ENCODE assay signal across 13 mouse cellular contexts in genomic region chr8:123652641-123653040, GRCm38 (mm10). TPM values are rescaled to one million over a fixed set of nuclear protein-coding genes. Genes with fewer than 3 reads are reported as not detected.
DNase-seq lines count a peak whose midpoint lies in the region; ATAC-seq and TF ChIP-seq lines count a peak whose summit lies in the region.
"Had no signal": no experiment of that assay in that cellular context is flagged by ENCODE, and none has a peak within 500 bp of the region (broad histone marks: within the 10 kb centered on the region; RNA-seq: fewer than 3 reads in every experiment).

No protein-coding gene starts in this region.

- peaks cover 3% of the 10 kb centered on the region; the same call in 1 of the 2 replicates for H3K4me1 ChIP-seq in heart, adult 2 months (ENCODE audit: control insufficient read depth, insufficient read depth, low read length)
- H3K4me1 ChIP-seq in midbrain, embryonic 10.5 days = peaks cover 30% of the 10 kb centered on the region
- peaks cover 16% of the 10 kb centered on the region for H3K4me1 ChIP-seq in midbrain, embryonic 11.5 days (ENCODE audit: control insufficient read depth, insufficient read depth, low read length)
- peaks cover 11% of the 10 kb centered on the region for H3K4me1 ChIP-seq in forebrain, postnatal 0 days (ENCODE audit: insufficient read depth)
- H3K4me1 ChIP-seq in stomach, postnatal 0 days (replicated peaks; ENCODE audit: control insufficient read depth, insufficient read depth) = no peaks in the 10 kb centered on the region; the same call in none of the 2 replicates

- H3K36me3 ChIP-seq in heart, adult 2 months (ENCODE audit: control insufficient read depth, insufficient read depth, low read length) = no peaks in the 10 kb centered on the region
- peaks cover 18% of the 10 kb centered on the region for H3K36me3 ChIP-seq in midbrain, embryonic 10.5 days
- 0 out of 2 replicates have a peak, but pooled peaks cover 2% of the 10 kb centered on the region for H3K36me3 ChIP-seq in midbrain, embryonic 11.5 days (ENCODE audit: control insufficient read depth, insufficient read depth, low read length)
- peaks cover 10% of the 10 kb centered on the region; the same call in 1 of the 2 replicates for H3K36me3 ChIP-seq in forebrain, postnatal 0 days (ENCODE audit: insufficient read depth)
- no peaks in the 10 kb centered on the region for H3K36me3 ChIP-seq in stomach, postnatal 0 days (ENCODE audit: control insufficient read depth, insufficient read depth, low read length)
- H3K36me3 ChIP-seq: G1E had no signal

- no peaks in the 10 kb centered on the region for H3K9me3 ChIP-seq in midbrain, embryonic 10.5 days (replicated peaks)
- H3K9me3 ChIP-seq in midbrain, embryonic 11.5 days (ENCODE audit: control insufficient read depth, low read length) = no peaks in the 10 kb centered on the region
- no peaks in the 10 kb centered on the region for H3K9me3 ChIP-seq in forebrain, postnatal 0 days (ENCODE audit: low read length)
- H3K9me3 ChIP-seq in stomach, postnatal 0 days (ENCODE audit: control insufficient read depth, low read length) = no peaks in the 10 kb centered on the region
- H3K9me3 ChIP-seq: limb, embryonic 12.5 days had no signal

- no peak overlapping the region for H3K27ac ChIP-seq in heart, adult 2 months
- H3K27ac ChIP-seq in midbrain, embryonic 10.5 days (replicated peaks) = 0 out of 2 replicates have a peak overlapping the region, but pooled peaks have one; percentile 96
- no peak overlapping the region for H3K27ac ChIP-seq in midbrain, embryonic 11.5 days (ENCODE audit: low read depth, low read length)
- peak overlapping the region; percentile 93; the same call in 1 of the 2 replicates for H3K27ac ChIP-seq in forebrain, postnatal 0 days (ENCODE audit: low read depth, low read length)
- no peak overlapping the region for H3K27ac ChIP-seq in stomach, postnatal 0 days (replicated peaks)

- H3K79me2 ChIP-seq in heart, adult 2 months (replicated peaks; ENCODE audit: control insufficient read depth, insufficient read depth, low read length) = no peaks in the 10 kb centered on the region

- TF ChIP-seq CTCF in heart, adult 2 months (IDR thresholded peaks at IDR 0.05) = peak; percentile 56
- TF ChIP-seq CTCF in forebrain, postnatal 0 days (IDR thresholded peaks at IDR 0.05; ENCODE audit: low read depth) = peak; percentile 50
- peak; percentile 54 for TF ChIP-seq CTCF in stomach, postnatal 0 days (IDR thresholded peaks at IDR 0.05; ENCODE audit: low read depth)

- no peak overlapping the region for H3K4me3 ChIP-seq in heart, adult 2 months
- no peak overlapping the region for H3K4me3 ChIP-seq in midbrain, embryonic 10.5 days
- H3K4me3 ChIP-seq in midbrain, embryonic 11.5 days (ENCODE audit: low read depth, low read length) = no peak overlapping the region
- no peak overlapping the region for H3K4me3 ChIP-seq in forebrain, postnatal 0 days (ENCODE audit: low read depth, low read length)
- H3K4me3 ChIP-seq in stomach, postnatal 0 days (ENCODE audit: low read depth, low read length) = no peak overlapping the region

- 79% methylated on average over 4 of the region's 4 CpGs for WGBS in heart, adult 2 months
- WGBS in midbrain, embryonic 10.5 days = 68% methylated on average over 4 of the region's 4 CpGs
- WGBS in midbrain, embryonic 11.5 days = 66% methylated on average over 4 of the region's 4 CpGs
- 61% methylated on average over 4 of the region's 4 CpGs for WGBS in forebrain, postnatal 0 days
- WGBS in stomach, postnatal 0 days = 66% methylated on average over 4 of the region's 4 CpGs

- ATAC-seq in midbrain, embryonic 11.5 days (ENCODE audit: low FRiP score) = no peak
- ATAC-seq in forebrain, postnatal 0 days = no peak
- no peak for ATAC-seq in stomach, postnatal 0 days (ENCODE audit: low FRiP score, low TSS enrichment)

- intact Hi-C loops in heart, adult 2 months (cut with DNase I) = loop anchor here (1.0 to 2.0 kb wide), 2 partner anchors 116 to 132 kb away; no protein-coding TSS in a partner anchor
- intact Hi-C loops in heart, postnatal 14 days (cut with DNase I) = loop anchor here (1.0 to 2.0 kb wide), 2 partner anchors 117 to 130 kb away; no protein-coding TSS in a partner anchor
- intact Hi-C loops in gastrocnemius, postnatal 36 days (cut with DNase I) = loop anchor here (2.0 kb wide), 1 partner anchor 130 kb away; no protein-coding TSS in a partner anchor

- H3K4me2 ChIP-seq in midbrain, embryonic 11.5 days = no peak overlapping the region
- no peak overlapping the region for H3K4me2 ChIP-seq in forebrain, postnatal 0 days (ENCODE audit: low read depth)
- H3K4me2 ChIP-seq in stomach, postnatal 0 days (replicated peaks; ENCODE audit: low read depth) = no peak overlapping the region

- no peak for TF ChIP-seq EP300 in heart, adult 2 months (IDR thresholded peaks at IDR 0.05; ENCODE audit: insufficient read depth, low read depth, low read length)
- no peak for TF ChIP-seq EP300 in stomach, postnatal 0 days (optimal IDR thresholded peaks at IDR 0.05)

- H3K27me3 ChIP-seq in heart, adult 2 months (ENCODE audit: control insufficient read depth, insufficient read depth, low read length) = no peaks in the 10 kb centered on the region; the same call in 1 of the 2 replicates
- H3K27me3 ChIP-seq in midbrain, embryonic 10.5 days (ENCODE audit: low read depth, poor library complexity, severe bottlenecking) = peaks cover 15% of the 10 kb centered on the region; the same call in 1 of the 2 replicates
- no peaks in the 10 kb centered on the region for H3K27me3 ChIP-seq in midbrain, embryonic 11.5 days (ENCODE audit: control insufficient read depth, insufficient read depth, low read length)
- H3K27me3 ChIP-seq in forebrain, postnatal 0 days (ENCODE audit: insufficient read depth, low read length) = no peaks in the 10 kb centered on the region
- H3K27me3 ChIP-seq in stomach, postnatal 0 days (ENCODE audit: control insufficient read depth, insufficient read depth, low read length) = no peaks in the 10 kb centered on the region
- H3K27me3 ChIP-seq: limb, embryonic 12.5 days had no signal

- TF ChIP-seq POLR2A in heart, adult 2 months (IDR thresholded peaks at IDR 0.05; ENCODE audit: insufficient read depth, low read depth, low read length) = no peak

- DNase-seq in heart, adult 2 months = no peak
- DNase-seq in heart, postnatal 14 days = no peak
- DNase-seq in midbrain, embryonic 10.5 days (ENCODE audit: low spot score) = no peak
- no peak for DNase-seq in midbrain, embryonic 11.5 days (ENCODE audit: low spot score, missing footprints)
- DNase-seq in forebrain, postnatal 0 days = peak; percentile 42
- no peak for DNase-seq in stomach, postnatal 0 days (ENCODE audit: low spot score)
- no peak for DNase-seq in gastrocnemius, postnatal 36 days
- no peak for DNase-seq in spleen, postnatal 14 days (ENCODE audit: low spot score in 2 of 2)
- DNase-seq: gastrocnemius, postnatal 14 days; right cerebral cortex, postnatal 4 days; thymus, postnatal 4 days had no signal

- H3K9ac ChIP-seq in heart, adult 2 months (ENCODE audit: low read depth, low read length) = no peak overlapping the region
- no peak overlapping the region for H3K9ac ChIP-seq in midbrain, embryonic 11.5 days (ENCODE audit: low read length)
- H3K9ac ChIP-seq in forebrain, postnatal 0 days = no peak overlapping the region
- H3K9ac ChIP-seq in stomach, postnatal 0 days (ENCODE audit: low read length) = no peak overlapping the region

RNA-seq across cellular contexts. Expression of gene Rhou, which starts 1.1 kb away (rescaled TPM):
- total RNA-seq in heart, adult 2 months (2021) = 1 to 10 TPM; 5.5 to 5.8 TPM
- 4.1 and 5.1 TPM in 2 replicates for polyA plus RNA-seq in heart, adult 2 months (2012; rRNA removed)
- 1 to 10 TPM; 7.5 to 9.9 TPM for total RNA-seq in heart, postnatal 14 days (2021)
- 5.4 and 6.0 TPM in 2 replicates for polyA plus RNA-seq in midbrain, embryonic 10.5 days (2016; fragmentation: Nextera tagmentation; extraction: Ambion mirVana)
- polyA plus RNA-seq in midbrain, embryonic 11.5 days (2014; fragmentation: Nextera tagmentation; extraction: Ambion mirVana) = 7.7 and 8.3 TPM in 2 replicates
- total RNA-seq in forebrain, postnatal 0 days (2014; rRNA removed) = 41.1 and 52.5 TPM in 2 replicates
- 7.6 and 10.5 TPM in 2 replicates for polyA plus RNA-seq in forebrain, postnatal 0 days (2015; fragmentation: Nextera tagmentation; extraction: Ambion mirVana)
- polyA plus RNA-seq in stomach, postnatal 0 days (2015; fragmentation: Nextera tagmentation; extraction: Ambion mirVana) = 7.3 and 10.9 TPM in 2 replicates
- 10 to 100 TPM; 12.8 to 14.7 TPM for total RNA-seq in gastrocnemius, postnatal 36 days (2021)
- polyA plus RNA-seq: G1E had no signal

Comparison
In these comparisons a context has a peak if more than half of its experiments do, and no peak if none do; other contexts are left out.
1. H3K27ac ChIP-seq: peak in midbrain, embryonic 10.5 days (single experiment) and forebrain, postnatal 0 days (single experiment); none in heart, adult 2 months (single experiment), midbrain, embryonic 11.5 days (single experiment) and stomach, postnatal 0 days (single experiment).
2. Peak in every context shown above with its lines, with median percentiles within 50 percentile points of each other: CTCF ChIP-seq.